Comparison of ENCODE assay signal across 8 mouse cellular contexts in the genomic region with DNA sequence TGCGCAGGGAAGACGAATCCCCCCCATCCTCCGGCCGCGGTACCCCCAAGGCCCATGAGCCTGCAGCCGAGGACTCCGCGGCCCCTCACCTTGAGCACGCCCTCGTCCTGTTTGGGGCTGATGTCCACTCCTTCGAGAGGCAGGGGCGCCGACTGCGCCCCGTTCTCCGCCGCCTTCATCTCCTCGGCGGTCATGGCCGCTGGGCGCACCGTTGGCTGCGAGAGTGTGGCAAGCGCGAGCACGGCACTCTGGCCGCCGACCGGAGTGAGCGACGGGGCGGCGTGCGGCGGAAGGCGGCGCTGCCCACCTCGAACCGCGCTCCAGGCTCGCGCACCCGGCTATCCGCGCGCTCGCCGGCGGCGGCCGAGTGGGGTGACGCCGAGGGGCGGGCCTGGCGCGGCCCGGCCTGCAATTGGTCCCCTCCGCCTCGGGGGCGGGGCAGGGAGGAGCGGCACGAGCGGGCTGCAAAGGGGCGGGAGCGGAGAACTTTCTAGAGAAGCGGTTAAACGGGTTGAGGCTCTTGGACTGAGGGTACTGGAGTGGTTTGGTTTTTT. TPM values are rescaled to one million over a fixed set of nuclear protein-coding genes. Genes with fewer than 3 reads are reported as not detected.
A peak's percentile ranks its signal among the peaks of the same experiment; 100 is the strongest.
DNase-seq lines count a peak whose midpoint lies in the region; ATAC-seq and TF ChIP-seq lines count a peak whose summit lies in the region.

TSS of gene Fkbp4 (minus strand) at position 361 of the 554 bp plus-strand sequence.

- under 1% methylated on average over 62 of the region's 67 CpGs for WGBS in embryonic facial prominence, embryonic 13.5 days
- 2% methylated on average over 55 of the region's 67 CpGs for WGBS in heart, adult 2 months
- under 1% methylated on average over 65 of the region's 67 CpGs for WGBS in limb, embryonic 15.5 days

- H3K27me3 ChIP-seq in embryonic facial prominence, embryonic 13.5 days: no peaks in the 10 kb centered on the region
- no peaks in the 10 kb centered on the region for H3K27me3 ChIP-seq in heart, adult 2 months (ENCODE audit: control insufficient read depth, insufficient read depth, low read length)
- no peaks in the 10 kb centered on the region for H3K27me3 ChIP-seq in limb, embryonic 15.5 days

- TF ChIP-seq POLR2A in heart, adult 2 months (IDR thresholded peaks at IDR 0.05; ENCODE audit: insufficient read depth, low read depth, low read length): peak; percentile 85

- H3K36me3 ChIP-seq in embryonic facial prominence, embryonic 13.5 days: peaks cover 32% of the 10 kb centered on the region
- peaks cover 10% of the 10 kb centered on the region for H3K36me3 ChIP-seq in heart, adult 2 months (ENCODE audit: control insufficient read depth, insufficient read depth, low read length)
- H3K36me3 ChIP-seq in limb, embryonic 15.5 days: peaks cover 31% of the 10 kb centered on the region

- H3K4me1 ChIP-seq in embryonic facial prominence, embryonic 13.5 days: peaks cover 19% of the 10 kb centered on the region
- peaks cover 12% of the 10 kb centered on the region for H3K4me1 ChIP-seq in heart, adult 2 months (ENCODE audit: control insufficient read depth, insufficient read depth, low read length)
- H3K4me1 ChIP-seq in limb, embryonic 15.5 days: peaks cover 24% of the 10 kb centered on the region

- 0 out of 2 replicates have a peak, but pooled peaks cover 3% of the 10 kb centered on the region for H3K79me2 ChIP-seq in heart, adult 2 months (replicated peaks; ENCODE audit: control insufficient read depth, insufficient read depth, low read length)

- H3K27ac ChIP-seq in embryonic facial prominence, embryonic 13.5 days: peak within 1 kb of the TSS; percentile 94
- peak within 1 kb of the TSS; percentile 95 for H3K27ac ChIP-seq in heart, adult 2 months
- H3K27ac ChIP-seq in limb, embryonic 15.5 days: peak within 1 kb of the TSS; percentile 94

- peak; percentile 47 for TF ChIP-seq CTCF in heart, adult 2 months (IDR thresholded peaks at IDR 0.05)

- peak; percentile 89 for DNase-seq in 3T3-L1 (ENCODE audit: low read depth, low spot score)
- peak; percentile 97 to 98 for DNase-seq in adrenal gland, postnatal 36 days
- DNase-seq in heart, adult 2 months: peak; percentile 97 to 98
- DNase-seq in kidney, adult 8-10 months: peak; percentile 93 to 94
- DNase-seq in monocyte, adult 2 months (ENCODE audit: low read depth in 1 of 2, low spot score in 2 of 2): peak; percentile 71 to 86
- DNase-seq in spleen, postnatal 36 days (ENCODE audit: low spot score in 2 of 2): peak; percentile 94 to 95

- intact Hi-C loops in heart, adult 2 months (cut with DNase I): loop anchor here (5.0 kb wide), 2 partner anchors 404 to 1014 kb away; partner anchors contain the start of gene Clec1a

- peak; percentile 94 for ATAC-seq in embryonic facial prominence, embryonic 13.5 days (ENCODE audit: insufficient number of reproducible peaks, insufficient read depth, low FRiP score, low TSS enrichment, low read depth)
- ATAC-seq in limb, embryonic 15.5 days (ENCODE audit: insufficient number of reproducible peaks, low FRiP score, low TSS enrichment, low read depth): peak; percentile 92

- peak within 1 kb of the TSS; percentile 96 for H3K4me3 ChIP-seq in embryonic facial prominence, embryonic 13.5 days
- H3K4me3 ChIP-seq in heart, adult 2 months: peak within 1 kb of the TSS; percentile 90
- peak within 1 kb of the TSS; percentile 98 for H3K4me3 ChIP-seq in limb, embryonic 15.5 days

- TF ChIP-seq EP300 in heart, adult 2 months (IDR thresholded peaks at IDR 0.05; ENCODE audit: insufficient read depth, low read depth, low read length): peak; percentile 26; the same call in 1 of the 2 replicates

- peak within 1 kb of the TSS; percentile 96 for H3K9ac ChIP-seq in embryonic facial prominence, embryonic 13.5 days
- peak within 1 kb of the TSS; percentile 97 for H3K9ac ChIP-seq in heart, adult 2 months (ENCODE audit: low read depth, low read length)
- H3K9ac ChIP-seq in limb, embryonic 15.5 days: peak within 1 kb of the TSS; percentile 90

- peak within 1 kb of the TSS; percentile 67 for H3K4me2 ChIP-seq in embryonic facial prominence, embryonic 13.5 days
- H3K4me2 ChIP-seq in limb, embryonic 15.5 days: peak within 1 kb of the TSS; percentile 80

- no peaks in the 10 kb centered on the region for H3K9me3 ChIP-seq in embryonic facial prominence, embryonic 13.5 days
- no peaks in the 10 kb centered on the region for H3K9me3 ChIP-seq in limb, embryonic 15.5 days

RNA-seq across cellular contexts. Expression of gene Fkbp4, which starts in this region (rescaled TPM):
- total RNA-seq in adrenal gland, postnatal 36 days (2021): 100 to 1,000 TPM; 222 to 269 TPM
- 411 and 438 TPM in 2 replicates for polyA plus RNA-seq in embryonic facial prominence, embryonic 13.5 days (2015; fragmentation: Nextera tagmentation; extraction: Ambion mirVana)
- 100 to 1,000 TPM; 351 to 359 TPM for total RNA-seq in heart, adult 2 months (2021)
- polyA plus RNA-seq in heart, adult 2 months (2012; rRNA removed): 206 and 250 TPM in 2 replicates
- 343 and 346 TPM in 2 replicates for polyA plus RNA-seq in limb, embryonic 15.5 days (2015; fragmentation: Nextera tagmentation; extraction: Ambion mirVana)

Comparison
In these comparisons a context has a peak if more than half of its experiments do, and no peak if none do; other contexts are left out.
1. Peak in every context shown above with its lines: DNase-seq, ATAC-seq, H3K4me3 ChIP-seq and H3K27ac ChIP-seq.